Mouse (Mus musculus) small intestine, adult 2 months (tissue): ENCODE data around the gene Rtbdn. TPM values are rescaled to one million over a fixed set of nuclear protein-coding genes. Genes with fewer than 3 reads are reported as not detected.

Experiments
- H3K27ac ChIP-seq: fragments of 200-500 bp; 2 replicates; pipeline ENCODE4 v1.5.1; 2012; ENCODE audit warnings: low read depth, low read length, control low read depth, inconsistent platforms; ENCODE audit not compliant: insufficient read depth
- H3K27me3 ChIP-seq: fragments of 200-500 bp; 2 replicates; pipeline ENCODE4 v1.6.1; 2012; ENCODE audit warnings: mild to moderate bottlenecking, moderate library complexity, low read length, inconsistent platforms; ENCODE audit not compliant: control insufficient read depth, insufficient read depth
- H3K36me3 ChIP-seq: fragments of 200-500 bp; 2 replicates; pipeline ENCODE4 v1.6.1; 2012; ENCODE audit warnings: mild to moderate bottlenecking, low read length, control low read depth, inconsistent platforms; ENCODE audit not compliant: control insufficient read depth, insufficient read depth
- H3K4me1 ChIP-seq: fragments of 200-500 bp; 2 replicates; pipeline ENCODE4 v1.6.1; 2012; ENCODE audit warnings: low read length, inconsistent platforms, mixed read lengths; ENCODE audit not compliant: control insufficient read depth, insufficient read depth, insufficient read length
- H3K4me3 ChIP-seq: fragments of 200-500 bp; 2 replicates; pipeline ENCODE4 v1.5.1; 2012; ENCODE audit warnings: low read depth, mild to moderate bottlenecking, control low read depth, inconsistent platforms, low read length, moderate library complexity
- CTCF ChIP-seq: fragments of 200-500 bp; IDR thresholded peaks from 2 replicates; pipeline ENCODE4 v1.5.1; 2012; ENCODE audit warnings: low read depth, mild to moderate bottlenecking, control low read depth, inconsistent platforms, low read length, moderate library complexity, mixed read lengths; ENCODE audit not compliant: insufficient replicate concordance, insufficient read length; ENCODE audit errors: extremely low read depth
- POLR2A ChIP-seq: fragments of 200-500 bp; IDR thresholded peaks from 2 replicates; pipeline ENCODE4 v1.6.1; 2012; ENCODE audit warnings: low read depth, mild to moderate bottlenecking, control low read depth, inconsistent platforms, low read length, moderate library complexity
- WGBS: fragments of 180-500 bp; shearing (Covaris S2); methylation state at CpG from one replicate; pipeline ENCODE4 v1.1.7; 2018; 5-methylcytosine and 5-hydroxymethylcytosine counted together
- polyA plus RNA-seq: library from polyadenylated mRNA; depleted of rRNA; stranded (reverse); fragments of >200 nt; gene quantifications from 2 replicates; pipeline ENCODE4 v1.2.3, GENCODE M21; 2012

Gene Rtbdn
- polyA plus RNA-seq, 1 experiment = 0.15 TPM

DNA sequence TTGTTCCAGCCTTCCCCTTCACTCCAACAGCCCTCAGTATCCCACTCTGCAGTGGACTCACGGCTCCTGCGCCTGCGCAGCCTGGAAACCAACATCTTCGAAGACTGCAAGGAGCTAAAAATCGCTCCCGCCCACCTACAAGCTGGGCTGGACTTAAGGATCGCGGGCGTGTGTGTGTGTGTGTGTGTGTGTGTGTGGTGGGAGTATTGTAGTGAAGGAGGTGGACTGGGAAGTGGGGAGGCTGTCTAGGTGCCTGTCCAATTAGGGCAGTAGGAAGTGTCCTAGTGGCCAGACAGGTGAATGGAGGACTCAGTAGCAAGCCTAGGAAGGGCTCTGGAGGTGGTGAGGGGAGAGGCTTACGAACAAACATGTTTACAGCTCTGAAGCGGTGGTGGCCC is 1.6 kb upstream of the Rtbdn start:
- Histone ChIP-seq H3K27me3 (peaks cover 41% of the 10 kb centered on the region), H3K4me3 (no peak overlapping the region), H3K27ac (no peak overlapping the region), H3K36me3 (no peaks in the 10 kb centered on the region), H3K4me1 (peaks cover 3% of the 10 kb centered on the region; the same call in 1 of the 2 replicates)
- WGBS = 7% methylated on average over 11 of the region's 11 CpGs
- TF ChIP-seq CTCF (no peak), POLR2A (no peak)

DNA sequence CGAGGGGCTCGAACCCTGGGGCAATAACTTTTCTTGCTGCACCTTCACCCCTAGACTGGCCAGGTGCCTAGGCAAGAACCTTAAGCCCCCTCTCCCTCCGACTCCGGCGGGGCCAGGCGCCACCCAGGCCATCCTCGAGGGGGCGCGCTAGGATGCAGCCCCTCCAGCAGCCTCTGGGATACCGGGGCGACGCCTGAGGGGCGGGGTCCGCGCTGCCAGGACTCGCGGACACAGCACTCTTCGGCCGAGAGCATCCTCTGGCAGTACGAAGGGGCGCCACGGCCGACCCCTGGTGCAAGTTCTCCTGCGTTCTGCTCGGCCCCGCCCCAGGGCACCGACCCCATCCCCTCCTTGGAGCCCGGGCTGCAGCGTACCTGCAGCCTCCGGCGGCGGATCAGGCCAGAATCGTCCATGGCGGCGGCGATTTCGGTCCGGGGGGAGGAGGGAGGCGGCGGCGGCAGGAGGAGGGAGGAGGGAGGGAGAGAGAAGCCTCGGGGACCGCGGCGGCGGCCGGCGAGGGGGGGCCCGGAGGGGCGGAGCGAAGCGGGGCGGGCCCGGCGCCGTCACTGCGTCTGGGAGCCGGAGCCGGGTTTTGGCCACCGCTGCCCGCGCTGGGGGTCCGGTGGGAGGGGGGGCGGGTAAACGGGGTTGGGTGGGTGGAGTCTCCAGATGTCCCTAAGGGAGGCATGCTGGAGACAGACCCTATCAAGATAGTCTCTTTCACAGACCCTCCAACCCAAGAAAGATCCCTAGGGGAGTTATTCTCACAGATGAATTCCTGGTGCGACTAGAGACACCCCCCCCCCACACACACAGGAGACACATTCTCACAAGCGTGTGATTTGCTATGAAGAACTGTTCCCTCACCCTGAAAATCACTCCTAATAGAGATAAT is 911 bp upstream of the Rtbdn start:
- peaks cover 44% of the 10 kb centered on the region for H3K27me3 ChIP-seq
- no peaks in the 10 kb centered on the region for H3K36me3 ChIP-seq
- H3K27ac ChIP-seq = no peak overlapping the region
- TF ChIP-seq CTCF (no peak), POLR2A (no peak)
- 2% methylated on average over 60 of the region's 67 CpGs for WGBS
- H3K4me1 ChIP-seq = peaks cover 3% of the 10 kb centered on the region; the same call in 1 of the 2 replicates
- peak overlapping the region; percentile 26 for H3K4me3 ChIP-seq

DNA sequence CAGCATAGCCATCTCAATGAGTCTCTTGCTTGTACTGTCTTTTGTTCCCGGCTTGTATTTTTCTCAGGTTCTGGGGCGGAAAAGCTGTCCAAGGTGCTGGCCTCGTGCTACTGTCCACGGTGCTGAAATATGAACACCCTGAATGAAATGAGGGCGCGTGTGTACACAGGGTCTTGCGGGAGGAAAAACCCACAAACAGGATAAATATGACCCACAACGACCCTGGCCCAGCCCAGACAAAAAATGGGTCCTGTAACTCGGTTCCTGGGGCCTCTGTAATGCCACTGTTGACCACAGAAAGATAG is 402 bp downstream of the Rtbdn start:
- Histone ChIP-seq H3K36me3 (no peaks in the 10 kb centered on the region), H3K4me3 (no peak overlapping the region), H3K27ac (no peak overlapping the region), H3K4me1 (peaks cover 3% of the 10 kb centered on the region; the same call in 1 of the 2 replicates), H3K27me3 (peaks cover 46% of the 10 kb centered on the region)
- TF ChIP-seq CTCF = no peak
- TF ChIP-seq POLR2A = no peak
- 10% methylated on average over 9 of the region's 9 CpGs for WGBS

DNA sequence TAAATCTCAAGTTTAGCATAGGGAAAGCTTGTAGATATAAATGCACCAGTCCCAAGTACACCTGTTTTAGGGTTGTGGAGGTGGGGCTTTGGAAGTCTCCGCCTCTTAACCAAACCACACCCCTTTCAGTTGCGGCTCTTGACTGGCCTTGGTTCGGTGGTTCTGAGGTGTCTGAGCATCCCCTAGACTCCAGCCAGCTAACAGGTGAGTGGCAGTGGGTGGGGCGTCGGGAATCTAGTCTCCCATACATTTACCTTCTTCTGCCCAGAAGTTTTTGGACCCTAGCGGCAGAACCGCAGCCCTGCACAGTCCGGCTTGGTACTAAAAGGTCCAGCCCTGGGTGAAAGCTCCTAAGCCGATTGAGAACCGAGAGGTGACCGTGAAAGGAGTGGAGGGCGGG is 3.0 kb downstream of the Rtbdn start:
- no peak overlapping the region for H3K4me3 ChIP-seq
- H3K27ac ChIP-seq = no peak overlapping the region
- peaks cover 6% of the 10 kb centered on the region for H3K4me1 ChIP-seq
- H3K36me3 ChIP-seq = no peaks in the 10 kb centered on the region
- peaks cover 39% of the 10 kb centered on the region for H3K27me3 ChIP-seq
- TF ChIP-seq CTCF (no peak), POLR2A (no peak)
- 25% methylated on average over 12 of the region's 12 CpGs for WGBS

GRCm38 (mm10) chr8:84952612-84953255 is 5.9 kb downstream of the Rtbdn start:
- peaks cover 3% of the 10 kb centered on the region; the same call in 1 of the 2 replicates for H3K4me1 ChIP-seq
- 6% methylated on average over 18 of the region's 18 CpGs for WGBS
- H3K27ac ChIP-seq = no peak overlapping the region

DNA sequence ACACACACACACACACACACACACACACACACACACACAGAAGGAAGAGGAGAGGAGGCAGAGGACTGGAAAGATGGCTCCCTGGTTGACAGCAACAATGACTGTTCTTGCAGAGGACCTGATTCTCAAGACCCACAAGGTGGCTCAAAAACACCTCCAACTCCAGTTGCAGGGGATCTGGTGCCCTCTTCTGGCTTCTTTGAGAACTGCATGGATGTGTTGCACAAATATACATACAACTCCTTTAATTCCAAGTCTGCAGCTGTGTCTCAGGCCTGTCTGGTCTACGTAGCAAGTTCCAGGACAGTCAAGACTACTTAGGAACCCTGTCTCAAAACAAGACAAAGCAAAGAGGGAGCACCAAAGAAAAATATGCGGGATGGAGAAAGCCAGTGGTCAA is 10.0 kb downstream of the Rtbdn start:
- no peaks in the 10 kb centered on the region for H3K27me3 ChIP-seq
- peaks cover 3% of the 10 kb centered on the region; the same call in 1 of the 2 replicates for H3K4me1 ChIP-seq
- no peak overlapping the region for H3K4me3 ChIP-seq
- WGBS = 58% methylated on average over 2 of the region's 2 CpGs
- no peak overlapping the region for H3K27ac ChIP-seq
- H3K36me3 ChIP-seq = peaks cover 2% of the 10 kb centered on the region; the same call in 1 of the 2 replicates
- peak; percentile 55; the same call in 1 of the 2 replicates for TF ChIP-seq CTCF
- no peak for TF ChIP-seq POLR2A

More at GRCm38 (mm10) chr8:84952612-84953255, 5.9 kb downstream of the Rtbdn start:
- H3K36me3 ChIP-seq = peaks cover under 1% of the 10 kb centered on the region; the same call in 1 of the 2 replicates
- peaks cover 12% of the 10 kb centered on the region for H3K27me3 ChIP-seq
- H3K4me3 ChIP-seq = peak overlapping the region; percentile 26; the same call in 1 of the 2 replicates
- TF ChIP-seq POLR2A = no peak
- no peak for TF ChIP-seq CTCF

- TF ChIP-seq CTCF (no peak), POLR2A (no peak)
- Histone ChIP-seq H3K27ac (no peak overlapping the region), H3K27me3 (no peaks in the 10 kb centered on the region), H3K4me1 (no peaks in the 10 kb centered on the region), H3K4me3 (no peak overlapping the region), H3K36me3 (peaks cover 5% of the 10 kb centered on the region; the same call in 1 of the 2 replicates)
- WGBS = 83% methylated on average over 7 of the region's 7 CpGs
Measured at GRCm38 (mm10) chr8:84959811-84960210, 13.0 kb downstream of the Rtbdn start.
